Mouse (Mus musculus): ENCODE data around the gene Yipf6. TPM values are rescaled to one million over a fixed set of nuclear protein-coding genes. Genes with fewer than 3 reads are reported as not detected.

The Yipf6 gene
- 15.3 and 19.0 TPM in 2 replicates for total RNA-seq (2012; rRNA removed)
- 10 to 100 TPM in 1 of 2 experiments, not detected in 1; 20.2 TPM for polyA plus RNA-seq (2012; ENCODE audit: insufficient read depth in 1 of 2, insufficient read length in 2 of 2, low read depth in 1 of 2, low replicate concordance in 2 of 2, missing spikeins in 1 of 2)

- Histone ChIP-seq H3K27me3 (ENCODE audit: control insufficient read depth in 1 of 2, insufficient read depth in 2 of 2, low read length in 2 of 2) (peaks cover 0 to 1% of the 10 kb centered on the region in 2 experiments; a peak in 1 of 4 replicates), H3K27ac (ENCODE audit: control insufficient read depth, low read depth, low read length) (no peak within 1 kb of the TSS), H3K9me3 (replicated peaks; ENCODE audit: insufficient read depth, low read length) (no peaks in the 10 kb centered on the region), H3K4me3 (ENCODE audit: control insufficient read depth in 1 of 2, insufficient read depth in 1 of 2, low read depth in 2 of 2, low read length in 2 of 2) (peak within 1 kb of the TSS; percentile 72 to 83), H3K9ac (ENCODE audit: control insufficient read depth, low read depth, low read length, poor library complexity, severe bottlenecking) (peak within 1 kb of the TSS; percentile 90), H3K36me3 (ENCODE audit: control insufficient read depth in 1 of 2, insufficient read depth in 2 of 2, low read length in 2 of 2) (peaks cover 0 to 2% of the 10 kb centered on the region in 2 experiments; a peak in 2 of 4 replicates), H3K79me2 (ENCODE audit: control insufficient read depth, insufficient read depth, low read length, poor library complexity) (peaks cover 15% of the 10 kb centered on the region), H3K4me1 (ENCODE audit: control insufficient read depth in 1 of 2, insufficient read depth in 2 of 2, low read length in 2 of 2) (peaks cover 0 to 10% of the 10 kb centered on the region in 2 experiments; a peak in 2 of 4 replicates)
- TF ChIP-seq MAZ (IDR thresholded peaks at IDR 0.05; ENCODE audit: low read depth, low read length) (no peak), MEF2A (IDR thresholded peaks at IDR 0.05; ENCODE audit: extremely low read depth, insufficient replicate concordance, low read depth, low read length, poor library complexity, severe bottlenecking) (no peak), GATA1 (IDR thresholded peaks at IDR 0.05; ENCODE audit: low read depth, low read length) (no peak), ETS1 (IDR thresholded peaks at IDR 0.05; ENCODE audit: low read depth, low read length) (no peak), GABPA (IDR thresholded peaks at IDR 0.05; ENCODE audit: low read depth, low read length) (no peak), POLR2AphosphoS2 (IDR thresholded peaks at IDR 0.05; ENCODE audit: low read length) (no peak), RAD21 (IDR thresholded peaks at IDR 0.05; ENCODE audit: low read depth, low read length) (no peak), ELF1 (IDR thresholded peaks at IDR 0.05; ENCODE audit: low read depth, low read length) (no peak), ZNF384 (IDR thresholded peaks at IDR 0.05; ENCODE audit: low read depth, low read length) (no peak), MYC (IDR thresholded peaks at IDR 0.05; ENCODE audit: low read depth, low read length) (no peak), POLR2A (IDR thresholded peaks at IDR 0.05; ENCODE audit: control insufficient read depth in 1 of 2, insufficient read depth in 1 of 2, low read depth in 1 of 2, low read length in 2 of 2, poor library complexity in 1 of 2) (no peak), MYB (IDR thresholded peaks at IDR 0.05; ENCODE audit: low read depth, low read length) (no peak), BHLHE40 (IDR thresholded peaks at IDR 0.05; ENCODE audit: borderline replicate concordance, low read depth, low read length) (no peak), CHD1 (IDR thresholded peaks at IDR 0.05; ENCODE audit: low read depth, low read length) (no peak), USF1 (IDR thresholded peaks at IDR 0.05; ENCODE audit: low read depth, low read length) (no peak)
- no peak for DNase-seq (ENCODE audit: low read depth, low spot score)
Measured at GRCm38 (mm10) chrX:98936101-98936500, at the start of gene Yipf6. TSS of gene Yipf6 (plus strand) at chrX:98936316.

- Histone ChIP-seq H3K36me3 (ENCODE audit: control insufficient read depth in 1 of 2, insufficient read depth in 2 of 2, low read length in 2 of 2) (no peaks in the 10 kb centered on the region), H3K79me2 (ENCODE audit: control insufficient read depth, insufficient read depth, low read length, poor library complexity) (no peaks in the 10 kb centered on the region), H3K27me3 (ENCODE audit: control insufficient read depth in 1 of 2, insufficient read depth in 2 of 2, low read length in 2 of 2) (no peaks in the 10 kb centered on the region; a peak in 1 of 4 replicates), H3K27ac (ENCODE audit: control insufficient read depth, low read depth, low read length) (no peak overlapping the region), H3K4me1 (ENCODE audit: control insufficient read depth in 1 of 2, insufficient read depth in 2 of 2, low read length in 2 of 2) (no peaks in the 10 kb centered on the region), H3K9me3 (replicated peaks; ENCODE audit: insufficient read depth, low read length) (no peaks in the 10 kb centered on the region), H3K9ac (ENCODE audit: control insufficient read depth, low read depth, low read length, poor library complexity, severe bottlenecking) (no peak overlapping the region), H3K4me3 (ENCODE audit: control insufficient read depth in 1 of 2, insufficient read depth in 1 of 2, low read depth in 2 of 2, low read length in 2 of 2) (no peak overlapping the region)
- no peak for DNase-seq (ENCODE audit: low read depth, low spot score)
- TF ChIP-seq RCOR1 (IDR thresholded peaks at IDR 0.05; ENCODE audit: low read depth, low read length) (no peak), ZKSCAN1 (IDR thresholded peaks at IDR 0.05; ENCODE audit: low read depth, low read length) (no peak), POLR2A (IDR thresholded peaks at IDR 0.05; ENCODE audit: control insufficient read depth in 1 of 2, insufficient read depth in 1 of 2, low read depth in 1 of 2, low read length in 2 of 2, poor library complexity in 1 of 2) (no peak), E2F4 (IDR thresholded peaks at IDR 0.05; ENCODE audit: borderline replicate concordance, low read depth, low read length) (no peak), POLR2AphosphoS5 (IDR thresholded peaks at IDR 0.05; ENCODE audit: borderline replicate concordance, low read depth, low read length) (no peak), ZNF384 (IDR thresholded peaks at IDR 0.05; ENCODE audit: low read depth, low read length) (no peak)
Measured at GRCm38 (mm10) chrX:98890072-98890405, 46.1 kb upstream of the Yipf6 start.

Measured in MEL (cell line).